In the genomic region with DNA sequence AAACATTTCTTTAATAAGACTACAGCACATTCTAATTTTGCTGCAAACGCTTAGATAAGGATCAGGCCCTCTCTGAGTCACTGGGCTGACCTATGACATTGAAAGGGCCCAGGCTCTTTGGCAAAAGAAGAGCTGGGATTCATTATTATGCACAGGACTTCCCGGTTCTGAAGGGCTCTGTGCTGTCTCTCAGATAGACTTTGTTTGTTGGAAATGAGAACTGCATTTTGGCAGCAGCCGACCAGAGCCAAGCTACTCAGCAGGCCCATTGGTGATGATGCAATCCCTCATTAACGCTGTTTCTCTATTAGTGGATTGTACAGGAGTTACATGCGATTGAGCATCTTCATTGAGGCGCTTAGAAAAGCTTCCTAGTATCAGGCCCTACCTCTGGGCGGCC, we compare ENCODE assay signal across 9 mouse cellular contexts.
A peak's percentile ranks its signal among the peaks of the same experiment; 100 is the strongest.
DNase-seq lines count a peak whose midpoint lies in the region; ATAC-seq lines count a peak whose summit lies in the region.
"Had no signal": no experiment of that assay in that cellular context is flagged by ENCODE, and none has a peak within 500 bp of the region (broad histone marks: within the 10 kb centered on the region; RNA-seq: fewer than 3 reads in every experiment).

No protein-coding gene starts in this region.

- no peaks in the 10 kb centered on the region; the same call in 1 of the 2 replicates for H3K4me1 ChIP-seq in embryonic facial prominence, embryonic 14.5 days (ENCODE audit: control insufficient read depth, insufficient read depth, low read length)
- H3K4me1 ChIP-seq in heart, embryonic 10.5 days, result no peaks in the 10 kb centered on the region

- no peaks in the 10 kb centered on the region for H3K36me3 ChIP-seq in embryonic facial prominence, embryonic 14.5 days (ENCODE audit: control insufficient read depth, insufficient read depth, low read length)
- no peaks in the 10 kb centered on the region for H3K36me3 ChIP-seq in heart, embryonic 10.5 days
- H3K36me3 ChIP-seq: stomach, embryonic 15.5 days had no signal

- no peak overlapping the region for H3K9ac ChIP-seq in embryonic facial prominence, embryonic 14.5 days (ENCODE audit: low read depth, low read length)
- H3K9ac ChIP-seq: stomach, embryonic 15.5 days had no signal

- H3K27ac ChIP-seq in embryonic facial prominence, embryonic 14.5 days (replicated peaks; ENCODE audit: low read depth, low read length), result no peak overlapping the region
- H3K27ac ChIP-seq in heart, embryonic 10.5 days, result no peak overlapping the region
- H3K27ac ChIP-seq: kidney, postnatal 0 days; stomach, embryonic 15.5 days had no signal

- no peak overlapping the region for H3K4me3 ChIP-seq in embryonic facial prominence, embryonic 14.5 days (ENCODE audit: low read depth, low read length)
- no peak overlapping the region for H3K4me3 ChIP-seq in heart, embryonic 10.5 days
- H3K4me3 ChIP-seq: stomach, embryonic 15.5 days had no signal

- peaks cover 17% of the 10 kb centered on the region; the same call in 1 of the 2 replicates for H3K27me3 ChIP-seq in embryonic facial prominence, embryonic 14.5 days (replicated peaks; ENCODE audit: control insufficient read depth, insufficient read depth, low read length)
- H3K27me3 ChIP-seq in heart, embryonic 10.5 days (ENCODE audit: insufficient read depth, poor library complexity, severe bottlenecking), result no peaks in the 10 kb centered on the region
- H3K27me3 ChIP-seq: stomach, embryonic 15.5 days had no signal

- DNase-seq in right cerebral cortex, adult 18-20 months, result peak; percentile 73
- DNase-seq in right cerebral cortex, postnatal 25 days, result no peak
- peak; percentile 38 for DNase-seq in embryonic facial prominence, embryonic 14.5 days (ENCODE audit: low spot score)
- DNase-seq in layer of hippocampus, adult 8-10 months (ENCODE audit: low spot score in 2 of 2), result peak; percentile 69 to 83
- DNase-seq in right cerebral cortex, postnatal 36 days (ENCODE audit: low spot score in 2 of 2), result peak; percentile 34 to 38
- no peak for DNase-seq in heart, embryonic 10.5 days (ENCODE audit: low spot score)

- 45% methylated on average over 7 of the region's 7 CpGs for WGBS in embryonic facial prominence, embryonic 14.5 days
- 49% methylated on average over 7 of the region's 7 CpGs for WGBS in heart, embryonic 10.5 days

- H3K9me3 ChIP-seq in embryonic facial prominence, embryonic 14.5 days (ENCODE audit: control insufficient read depth, low read length), result no peaks in the 10 kb centered on the region
- H3K9me3 ChIP-seq in heart, embryonic 10.5 days, result no peaks in the 10 kb centered on the region
- H3K9me3 ChIP-seq: stomach, embryonic 15.5 days had no signal

- no peak for ATAC-seq in embryonic facial prominence, embryonic 14.5 days (ENCODE audit: low read depth)
- no peak for ATAC-seq in megakaryocyte-erythroid progenitor cell, adult 5-6 weeks (replicated peaks; ENCODE audit: low FRiP score, low TSS enrichment, poor library complexity, severe bottlenecking)

- H3K4me2 ChIP-seq in embryonic facial prominence, embryonic 14.5 days (ENCODE audit: low read depth, low read length), result no peak overlapping the region
- H3K4me2 ChIP-seq: stomach, embryonic 15.5 days had no signal

Comparison
In these comparisons a context has a peak if more than half of its experiments do, and no peak if none do; other contexts are left out.
1. DNase-seq: peak in right cerebral cortex, adult 18-20 months (single experiment), embryonic facial prominence, embryonic 14.5 days (single experiment), layer of hippocampus, adult 8-10 months (2 of 2) and right cerebral cortex, postnatal 36 days (2 of 2); none in right cerebral cortex, postnatal 25 days (single experiment) and heart, embryonic 10.5 days (single experiment).